Mouse (Mus musculus): ENCODE data around the gene Srsf4. TPM values are rescaled to one million over a fixed set of nuclear protein-coding genes. Genes with fewer than 3 reads are reported as not detected.

Gene Srsf4
- total RNA-seq, 2 experiments from 2014 or later, result 31.2 to 32.9 TPM

Other genes with a start within 250 kb of the Srsf4 start
- 1 to 10 TPM; 4.6 to 9.5 TPM for gene Ptpru, start 35.3 kb upstream of the Srsf4 start, total RNA-seq (2021)
- gene Mecr, start 30.1 kb upstream of the Srsf4 start, total RNA-seq (2021), result 10 to 100 TPM; 25.0 to 32.3 TPM
- 1 to 10 TPM; 5.6 to 6.7 TPM for gene Tmem200b, start 48.2 kb downstream of the Srsf4 start, total RNA-seq (2021)
- gene Gm10300, start 201.1 kb downstream of the Srsf4 start, total RNA-seq (2021), result under 1 TPM in 1 of 2 experiments, not detected in 1; 0.13 TPM
- 100 to 1,000 TPM; 110 to 142 TPM for gene Epb41, start 201.7 kb downstream of the Srsf4 start, total RNA-seq (2021)

Data from heart, adult 18-20 months (tissue).